Mouse (Mus musculus): ENCODE data around the gene Myo1d.
"Not testable (repeated sequence)": the region's sequence is repeated elsewhere in the genome, so short reads cannot be mapped to it uniquely, and the experiment has no call there.

Myo1d gene

GRCm38 (mm10) chr11:80477341-80478199, 302.3 kb downstream of the Myo1d start:
- DNase-seq: no peak

DNA sequence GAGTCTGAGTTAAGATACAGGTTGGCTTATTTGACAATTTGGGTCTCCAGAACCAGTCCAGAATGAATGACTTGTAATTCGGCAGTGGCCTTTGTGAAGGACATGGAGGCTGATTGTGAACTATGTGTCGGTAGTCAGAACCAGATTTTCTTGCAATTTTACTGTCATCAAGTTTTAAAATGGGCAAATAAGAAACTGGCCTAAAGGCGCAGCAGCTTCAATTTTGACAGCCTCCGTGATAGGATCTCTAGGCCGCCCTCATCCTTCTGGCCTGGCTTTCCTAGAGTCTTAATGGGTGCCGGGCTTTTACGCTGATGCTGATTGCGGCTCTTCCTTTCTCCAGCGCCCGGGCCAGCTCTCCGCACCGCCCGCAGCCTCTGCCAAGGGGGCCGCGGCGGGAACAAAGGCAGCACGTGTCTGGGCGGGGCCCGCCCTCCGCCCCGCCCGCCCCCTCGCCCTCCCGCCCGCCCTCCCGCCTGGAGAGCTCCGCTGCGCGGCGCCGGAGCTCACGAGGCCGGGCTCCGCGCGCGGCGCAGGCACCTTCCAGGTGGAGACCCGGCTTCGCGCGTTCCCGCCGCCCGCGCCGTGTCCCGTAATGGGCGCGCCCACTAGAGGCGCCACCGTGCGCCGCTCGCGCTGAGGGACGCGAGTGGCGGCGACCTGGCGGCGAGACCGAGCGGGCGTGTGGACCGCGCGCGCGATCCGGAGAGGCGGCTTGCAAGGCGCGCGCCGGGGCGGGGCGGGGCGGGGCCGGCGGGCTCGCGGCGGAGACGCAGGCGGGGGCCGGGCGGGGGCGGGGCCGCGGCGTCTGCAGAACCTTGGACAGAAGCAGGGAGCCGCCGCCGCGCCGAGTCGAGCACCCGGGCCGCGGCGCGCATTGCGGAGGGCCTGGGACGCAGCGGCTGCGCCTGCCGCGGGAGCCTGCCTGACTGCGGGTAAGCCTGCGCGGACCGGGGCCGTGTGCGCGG, 303.3 kb downstream of the Myo1d start, which contains the start of gene Cdk5r1:
Gene Cdk5r1, plus strand, starts transcription at position 802 of the 968 bp plus-strand sequence.
- DNase-seq: peak; percentile 83 to 87

DNA sequence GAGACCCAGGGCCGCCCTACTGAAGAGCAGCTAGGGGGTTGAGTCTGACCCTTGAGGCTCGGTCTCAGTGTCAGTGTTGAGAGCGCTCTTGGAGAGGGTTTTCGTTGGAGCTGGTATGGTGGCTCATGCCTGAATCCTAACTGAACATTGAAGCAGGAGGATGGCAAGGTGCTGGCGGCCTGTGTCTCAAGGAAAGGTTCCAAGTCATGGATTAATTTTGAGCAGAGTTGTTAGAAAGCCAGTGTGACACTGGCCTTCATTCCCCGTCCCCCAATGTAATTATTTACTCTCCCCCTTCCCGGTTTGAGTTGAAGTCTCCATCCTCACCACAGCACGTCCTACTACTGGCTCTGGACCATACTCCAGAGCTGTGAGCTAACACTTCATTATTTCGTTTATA, 304.3 kb downstream of the Myo1d start:
- DNase-seq: no peak

GRCm38 (mm10) chr11:80474846-80475245, 305.0 kb downstream of the Myo1d start:
- DNase-seq: peak; percentile 55 to 68

- DNase-seq: peak in 1 of 2 experiments; percentile 35
These were observed 305.6 kb downstream of the Myo1d start for GRCm38 (mm10) chr11:80474175-80474691.

DNA sequence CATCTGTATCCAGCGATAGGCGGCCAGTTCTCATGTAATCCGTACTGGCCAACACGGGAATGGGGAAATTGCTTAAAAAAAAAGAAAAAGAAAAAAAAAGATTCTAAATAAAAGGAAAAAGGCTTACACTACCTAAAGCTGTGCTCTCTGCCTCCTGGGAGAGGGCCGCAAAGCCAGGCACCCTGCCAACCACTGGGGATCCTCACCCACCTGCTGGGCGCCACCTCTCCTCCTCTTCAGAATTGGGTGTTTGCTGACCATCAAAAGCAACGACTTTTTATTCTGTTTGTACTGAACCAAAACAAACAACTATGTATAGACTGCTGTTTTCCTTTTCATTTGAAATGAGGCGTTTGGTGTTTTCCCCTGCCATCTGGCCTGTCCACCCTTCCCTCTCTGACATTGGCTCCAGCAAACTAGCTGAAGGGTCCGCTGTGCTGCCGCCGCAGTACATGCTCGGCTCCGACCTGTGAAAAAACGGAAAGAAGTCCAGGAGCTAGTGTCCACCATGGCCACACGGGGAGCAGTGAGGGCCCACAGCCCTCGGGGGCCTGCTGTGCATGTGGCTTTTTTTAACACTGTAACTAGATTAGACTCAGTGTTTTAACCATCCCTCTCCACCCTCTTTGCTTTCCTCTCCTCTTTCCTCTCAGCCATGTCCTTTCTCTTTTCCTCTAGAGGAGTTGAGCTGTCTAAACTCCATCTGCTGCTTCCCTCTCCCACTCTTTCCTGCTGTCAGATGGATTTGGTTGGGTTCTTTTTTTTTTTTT, 307.8 kb downstream of the Myo1d start:
- no peak for DNase-seq

DNA sequence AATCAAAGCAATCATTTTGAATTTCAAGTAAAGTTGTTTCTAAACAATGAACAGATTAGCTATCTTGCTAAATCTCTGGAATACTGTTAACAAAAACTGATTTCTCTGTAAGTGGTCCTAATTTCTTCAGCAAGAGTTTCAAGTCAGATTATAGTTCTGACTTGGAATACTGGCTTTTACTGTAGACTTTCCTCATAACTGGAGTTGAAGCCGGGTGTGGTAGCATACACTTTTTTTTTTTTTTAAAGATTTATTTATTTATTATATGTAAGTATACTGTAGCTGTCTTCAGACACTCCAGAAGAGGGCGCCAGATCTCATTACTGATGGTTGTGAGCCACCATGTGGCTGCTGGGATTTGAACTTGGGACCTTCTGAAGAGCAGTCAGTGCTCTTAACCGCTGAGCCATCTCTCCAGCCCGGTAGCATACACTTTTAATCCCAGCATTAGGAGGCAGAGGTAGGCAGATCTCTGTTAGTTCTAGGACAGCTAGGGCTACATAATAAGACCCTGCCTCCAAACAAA, 316.2 kb downstream of the Myo1d start:
- not testable (repeated sequence) for DNase-seq

GRCm38 (mm10) chr11:80453198-80453597, 326.6 kb downstream of the Myo1d start:
- no peak for DNase-seq

GRCm38 (mm10) chr11:80452242-80452641, 327.6 kb downstream of the Myo1d start:
- DNase-seq: no peak

DNA sequence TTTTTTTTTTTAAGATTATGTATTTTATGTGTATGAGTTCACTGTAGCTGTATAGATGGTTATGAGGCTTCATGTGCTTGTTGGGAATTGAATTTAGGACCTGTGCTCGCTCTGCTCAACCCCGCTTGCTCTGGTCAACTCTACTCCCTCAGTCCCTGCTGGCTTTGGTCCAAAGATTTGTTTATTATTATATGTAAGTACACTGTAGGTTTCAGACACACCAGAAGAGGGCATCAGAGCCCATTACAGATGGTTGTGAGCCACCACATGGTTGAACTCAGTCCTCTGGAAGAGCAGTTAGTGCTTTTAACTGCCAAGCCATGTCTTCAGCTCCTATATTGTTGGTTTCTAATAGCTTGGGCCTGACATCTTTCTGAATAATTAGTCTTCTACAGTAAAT, 330.0 kb downstream of the Myo1d start:
- DNase-seq: no peak

DNA sequence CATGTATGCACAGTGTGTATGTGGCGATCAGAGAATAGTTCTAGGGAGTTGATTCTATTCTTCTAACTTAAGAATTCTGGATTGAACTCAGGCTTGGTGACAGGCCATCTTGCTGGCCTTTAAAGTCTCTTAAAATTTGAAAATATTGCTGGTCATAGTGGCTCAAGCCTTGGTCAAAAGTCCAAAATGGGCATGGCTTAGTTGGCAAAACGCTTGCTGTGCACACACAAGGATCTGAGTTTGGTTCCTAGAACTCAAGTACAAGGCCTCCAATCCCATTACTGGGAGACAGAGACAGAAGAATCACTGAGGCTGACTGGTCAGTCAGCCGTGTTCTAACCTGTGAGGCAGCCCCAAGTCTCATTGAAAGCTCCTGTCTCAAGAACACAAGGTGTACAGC, 332.9 kb downstream of the Myo1d start:
- no peak for DNase-seq

All from lung, adult 18-20 months (tissue).